Mouse (Mus musculus) lung, embryonic 16.5 days (tissue): Measurements from ENCODE around the gene Tmc2. TPM values are rescaled to one million over a fixed set of nuclear protein-coding genes. Genes with fewer than 3 reads are reported as not detected.

Experiments used
- ATAC-seq: fragments of 200-750 bp; cut with Nextera tagmentation; 2 replicates; pipeline ENCODE4 v1.8.0; 2017; ENCODE audit warnings: low read depth, mild to moderate bottlenecking, moderate library complexity
- H3K27ac ChIP-seq: fragments of 300-500 bp; sonication (generic); 2 replicates; pipeline ENCODE4 v1.5.1; 2014; ENCODE audit warnings: mild to moderate bottlenecking, control low read depth, low read length
- H3K27me3 ChIP-seq: fragments of 300-500 bp; sonication (generic); 2 replicates; pipeline ENCODE4 v1.6.1; 2014; ENCODE audit warnings: low read depth, low read length, mixed read lengths; ENCODE audit not compliant: control insufficient read depth, insufficient read depth
- H3K36me3 ChIP-seq: fragments of 300-500 bp; sonication (generic); 2 replicates; pipeline ENCODE4 v1.6.1; 2014; ENCODE audit warnings: low read length; ENCODE audit not compliant: control insufficient read depth, insufficient read depth
- H3K4me1 ChIP-seq: fragments of 300-500 bp; sonication (generic); replicated peaks from 2 replicates; pipeline ENCODE4 v1.6.1; 2014; ENCODE audit warnings: low read length, mixed read lengths; ENCODE audit not compliant: control insufficient read depth, insufficient read depth
- H3K4me2 ChIP-seq: fragments of 300-500 bp; sonication (generic); 2 replicates; pipeline ENCODE4 v1.6.1; 2014; ENCODE audit warnings: low read depth, low read length, control low read depth
- H3K4me3 ChIP-seq: fragments of 300-500 bp; sonication (generic); 2 replicates; pipeline ENCODE4 v1.5.1; 2014; ENCODE audit warnings: mild to moderate bottlenecking, low read length, control low read depth
- H3K9ac ChIP-seq: fragments of 300-500 bp; sonication (generic); 2 replicates; pipeline ENCODE4 v1.6.1; 2014; ENCODE audit warnings: low read length, control low read depth
- H3K9me3 ChIP-seq: fragments of 300-500 bp; sonication (generic); 2 replicates; pipeline ENCODE4 v1.6.1; 2016; ENCODE audit warnings: low read length; ENCODE audit not compliant: control insufficient read depth
- WGBS: fragments of 180-500 bp; shearing (Covaris S2); extraction: QIAGEN DNeasy Blood & Tissue Kit; methylation state at CpG from one replicate; pipeline ENCODE4 v1.1.7; 2014; 5-methylcytosine and 5-hydroxymethylcytosine counted together
- polyA plus RNA-seq: library from polyadenylated mRNA; unstranded; fragments of >200 nt; fragmentation: Nextera tagmentation; extraction: Ambion mirVana; gene quantifications from 2 replicates; pipeline ENCODE4 v1.2.1, GENCODE M21; 2015

Tmc2 gene
- polyA plus RNA-seq, 1 experiment from 2014 or later, result not detected

GRCm38 (mm10) chr2:130273732-130274131, 78.7 kb downstream of the Tmc2 start:
- Histone ChIP-seq H3K9me3 (no peaks in the 10 kb centered on the region), H3K27me3 (no peaks in the 10 kb centered on the region), H3K4me1 (peaks cover 17% of the 10 kb centered on the region), H3K9ac (peak overlapping the region; percentile 96), H3K4me2 (peak overlapping the region; percentile 96), H3K27ac (peak overlapping the region; percentile 75), H3K4me3 (peak overlapping the region; percentile 99), H3K36me3 (peaks cover 31% of the 10 kb centered on the region)
- WGBS, result 3% methylated on average over 14 of the region's 14 CpGs
- ATAC-seq, result peak; percentile 15

GRCm38 (mm10) chr2:130274149-130274861, 79.3 kb downstream of the Tmc2 start, which contains the start of gene Nop56:
Nop56 (plus strand) TSS chr2:130274430.
- H3K9me3 ChIP-seq, result no peaks in the 10 kb centered on the region
- H3K36me3 ChIP-seq, result peaks cover 31% of the 10 kb centered on the region
- peak within 1 kb of the TSS; percentile 89 for H3K27ac ChIP-seq
- H3K9ac ChIP-seq, result peak within 1 kb of the TSS; percentile 96
- peak within 1 kb of the TSS; percentile 99 for H3K4me3 ChIP-seq
- peak; percentile 99 for ATAC-seq
- H3K4me2 ChIP-seq, result peak within 1 kb of the TSS; percentile 96
- no peaks in the 10 kb centered on the region for H3K27me3 ChIP-seq
- H3K4me1 ChIP-seq, result peaks cover 17% of the 10 kb centered on the region
- under 1% methylated on average over 67 of the region's 68 CpGs for WGBS

DNA sequence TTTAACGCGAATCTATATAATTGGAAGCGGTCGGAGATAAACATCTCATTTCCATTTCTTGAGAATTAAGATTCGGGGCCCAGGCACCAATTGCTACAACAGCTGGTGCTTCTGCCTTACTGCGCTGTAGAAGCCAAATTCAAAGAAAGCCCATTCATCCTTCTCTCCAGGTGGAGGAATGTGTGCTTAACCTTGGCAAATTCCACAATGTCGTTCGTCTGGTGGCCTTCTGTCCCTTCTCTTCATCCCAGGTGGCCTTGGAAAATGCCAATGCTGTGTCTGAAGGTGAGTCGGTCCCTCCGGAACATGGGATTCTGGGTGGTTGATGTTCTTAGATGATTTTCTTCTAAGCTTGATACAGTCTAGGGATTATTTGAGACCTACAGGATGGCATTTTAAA, 79.9 kb downstream of the Tmc2 start:
- Histone ChIP-seq H3K4me3 (peak overlapping the region; percentile 99), H3K27ac (peak overlapping the region; percentile 89), H3K4me2 (peak overlapping the region; percentile 96), H3K36me3 (peaks cover 35% of the 10 kb centered on the region), H3K27me3 (no peaks in the 10 kb centered on the region), H3K9ac (peak overlapping the region; percentile 96), H3K9me3 (no peaks in the 10 kb centered on the region), H3K4me1 (peaks cover 17% of the 10 kb centered on the region)
- 1% methylated on average over 10 of the region's 10 CpGs for whole genome bisulfite sequencing
- ATAC-seq, result no peak

- peak overlapping the region; percentile 96 for H3K4me2 ChIP-seq
- H3K4me1 ChIP-seq, result peaks cover 17% of the 10 kb centered on the region
- H3K27ac ChIP-seq, result no peak overlapping the region
- peaks cover 39% of the 10 kb centered on the region for H3K36me3 ChIP-seq
- H3K9me3 ChIP-seq, result no peaks in the 10 kb centered on the region
- no peaks in the 10 kb centered on the region for H3K27me3 ChIP-seq
- WGBS, result 40% methylated on average over 6 of the region's 6 CpGs
- ATAC-seq, result no peak
- peak overlapping the region; percentile 96 for H3K9ac ChIP-seq
- peak overlapping the region; percentile 99 for H3K4me3 ChIP-seq
These were observed 80.7 kb downstream of the Tmc2 start for GRCm38 (mm10) chr2:130275649-130276048.

GRCm38 (mm10) chr2:130279600-130280091, 84.7 kb downstream of the Tmc2 start:
- Histone ChIP-seq H3K4me2 (no peak overlapping the region), H3K27me3 (no peaks in the 10 kb centered on the region), H3K4me3 (no peak overlapping the region), H3K27ac (no peak overlapping the region), H3K9me3 (no peaks in the 10 kb centered on the region), H3K36me3 (peaks cover 49% of the 10 kb centered on the region), H3K9ac (no peak overlapping the region), H3K4me1 (peaks cover 18% of the 10 kb centered on the region)
- no peak for ATAC-seq
- 43% methylated on average over 8 of the region's 8 CpGs for WGBS

DNA sequence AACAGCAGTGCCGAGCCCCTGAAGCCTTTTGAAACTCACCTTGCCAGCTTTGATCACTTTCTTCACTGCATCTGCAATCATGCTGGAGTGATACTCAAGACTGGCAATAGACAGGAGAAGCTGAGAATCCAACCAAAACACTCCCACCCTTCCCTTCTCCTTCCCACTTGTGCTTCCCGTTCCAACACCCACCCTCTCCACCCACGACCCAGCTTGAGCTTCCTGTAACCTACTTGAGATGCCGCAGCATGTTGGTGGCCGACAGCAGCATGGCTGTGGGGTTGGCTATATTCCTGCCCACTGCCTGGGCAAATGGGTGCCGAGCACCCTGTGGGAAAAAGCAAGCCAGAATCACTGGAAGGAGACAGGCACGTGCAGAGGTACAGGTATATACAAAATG, 85.2 kb downstream of the Tmc2 start:
- H3K36me3 ChIP-seq, result peaks cover 49% of the 10 kb centered on the region
- no peak overlapping the region for H3K9ac ChIP-seq
- H3K4me3 ChIP-seq, result no peak overlapping the region
- 48% methylated on average over 7 of the region's 7 CpGs for WGBS
- ATAC-seq, result no peak
- H3K9me3 ChIP-seq, result no peaks in the 10 kb centered on the region
- no peak overlapping the region for H3K4me2 ChIP-seq
- H3K27ac ChIP-seq, result no peak overlapping the region
- peaks cover 17% of the 10 kb centered on the region for H3K4me1 ChIP-seq
- H3K27me3 ChIP-seq, result no peaks in the 10 kb centered on the region

DNA sequence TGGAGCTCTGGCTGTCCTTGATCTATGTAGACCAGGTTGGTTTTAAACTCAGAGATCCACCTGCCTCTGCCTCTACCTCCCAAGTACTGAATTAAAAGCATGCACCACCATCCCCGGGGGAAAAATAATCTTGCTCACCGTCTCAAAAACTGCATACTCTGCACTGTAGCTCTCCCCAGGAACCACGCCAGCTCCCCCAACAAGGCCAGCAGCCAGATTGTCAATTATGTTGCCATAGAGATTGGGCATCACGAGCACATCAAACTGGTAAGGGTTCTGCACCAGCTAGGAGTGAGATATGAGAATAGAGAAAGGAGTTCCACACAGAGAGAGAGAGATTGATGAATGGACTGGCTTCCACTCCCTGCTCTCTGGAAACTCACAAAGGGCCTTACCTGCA, 85.8 kb downstream of the Tmc2 start:
- H3K36me3 ChIP-seq, result peaks cover 44% of the 10 kb centered on the region
- no peak overlapping the region for H3K27ac ChIP-seq
- H3K4me2 ChIP-seq, result no peak overlapping the region
- no peak for ATAC-seq
- no peaks in the 10 kb centered on the region for H3K9me3 ChIP-seq
- no peak overlapping the region for H3K4me3 ChIP-seq
- 65% methylated on average over 4 of the region's 4 CpGs for WGBS
- H3K27me3 ChIP-seq, result no peaks in the 10 kb centered on the region
- peaks cover 11% of the 10 kb centered on the region for H3K4me1 ChIP-seq
- H3K9ac ChIP-seq, result no peak overlapping the region

GRCm38 (mm10) chr2:130283854-130284654, 89.1 kb downstream of the Tmc2 start, which contains the start of gene Idh3b:
Idh3b (minus strand) TSS chr2:130284547.
- peak within 1 kb of the TSS; percentile 84 for H3K9ac ChIP-seq
- H3K4me3 ChIP-seq, result peak within 1 kb of the TSS; percentile 92
- H3K36me3 ChIP-seq, result peaks cover 18% of the 10 kb centered on the region
- H3K4me2 ChIP-seq, result peak within 1 kb of the TSS; percentile 73
- H3K4me1 ChIP-seq, result peaks cover 6% of the 10 kb centered on the region
- H3K27me3 ChIP-seq, result no peaks in the 10 kb centered on the region
- ATAC-seq, result peak; percentile 92
- peak within 1 kb of the TSS; percentile 76 for H3K27ac ChIP-seq
- 0% methylated on average over 51 of the region's 51 CpGs for WGBS
- H3K9me3 ChIP-seq, result no peaks in the 10 kb centered on the region

DNA sequence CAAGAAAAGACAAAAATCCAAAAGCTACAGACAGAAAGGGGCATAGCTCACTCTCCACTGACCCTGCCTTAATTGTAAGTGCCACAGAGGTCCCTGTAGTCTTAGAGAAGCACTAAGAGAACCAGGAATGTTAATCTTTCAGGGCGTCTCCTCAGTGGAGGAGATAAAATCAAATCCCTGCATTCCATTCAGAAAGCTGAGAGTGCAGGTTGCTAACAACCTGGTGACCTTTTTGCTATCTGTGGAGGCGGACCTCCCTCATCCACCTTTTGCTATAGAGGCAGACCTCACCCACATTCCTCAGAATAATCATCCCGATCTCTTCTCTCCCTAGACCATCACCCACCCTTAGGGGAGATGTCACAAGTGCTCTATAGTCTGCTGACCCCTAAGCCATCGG, 94.1 kb downstream of the Tmc2 start:
- 42% methylated on average over 4 of the region's 4 CpGs for WGBS
- Histone ChIP-seq H3K27ac (no peak overlapping the region), H3K36me3 (no peaks in the 10 kb centered on the region), H3K9me3 (no peaks in the 10 kb centered on the region), H3K9ac (no peak overlapping the region), H3K4me2 (no peak overlapping the region), H3K4me3 (no peak overlapping the region), H3K4me1 (no peaks in the 10 kb centered on the region), H3K27me3 (peaks cover 15% of the 10 kb centered on the region)
- ATAC-seq, result no peak
